Mouse (Mus musculus) central nervous system, embryonic 11.5 days (tissue): ENCODE measurements around the gene Ces2f. TPM values are rescaled to one million over a fixed set of nuclear protein-coding genes. Genes with fewer than 3 reads are reported as not detected.

Experiments used
- polyA plus RNA-seq: library from polyadenylated mRNA; depleted of rRNA; stranded (reverse); fragments of >200 nt; gene quantifications from 2 replicates; pipeline ENCODE4 v1.2.3, GENCODE M21; 2012; rRNA removed

The Ces2f gene
- 0.02 TPM in 1 of 2 replicates, not detected in the other for polyA plus RNA-seq

GRCm38 (mm10) chr8:104947056-104947455, at the start of gene Ces2f:
Ces2f (plus strand) TSS chr8:104947356.

GRCm38 (mm10) chr8:104925972-104926596, 21.1 kb upstream of the Ces2f start, which contains the start of gene Ces2e:
Ces2e (plus strand) TSS chr8:104926260.

GRCm38 (mm10) chr8:104961537-104961961, 14.4 kb downstream of the Ces2f start, which contains the start of gene Ces2g:
Ces2g (plus strand) TSS chr8:104961718.

DNA sequence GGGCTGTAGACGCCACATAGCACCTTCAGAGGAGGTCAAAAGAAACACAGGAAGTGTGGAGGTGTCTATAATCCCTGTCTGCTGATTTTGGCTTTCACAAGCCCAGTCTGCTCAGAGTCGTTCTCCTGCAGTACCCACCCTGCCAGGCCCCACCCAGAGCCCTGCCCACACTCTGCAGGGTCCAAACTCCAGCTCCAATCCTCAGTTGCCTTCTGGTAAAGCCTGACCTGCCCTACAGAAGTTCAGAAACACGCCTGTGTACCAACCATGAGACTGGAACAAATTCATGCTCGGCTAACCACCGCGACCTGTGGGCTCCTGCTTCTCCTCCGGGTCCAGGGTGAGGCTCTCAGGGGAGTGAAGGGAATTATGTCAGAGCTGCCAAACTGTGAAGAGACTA, 53.4 kb downstream of the Ces2f start, which contains the start of gene Ces2h:
Ces2h (plus strand) TSS at position 268 of the 400 bp plus-strand sequence.

Other genes with a start within 250 kb of the Ces2f start
- gene Ces2a, start 213.4 kb upstream of the Ces2f start, polyA plus RNA-seq = 0.07 and 0.13 TPM in 2 replicates
- gene Ces2b, start 115.8 kb upstream of the Ces2f start, polyA plus RNA-seq = 0.12 and 0.16 TPM in 2 replicates
- gene Ces2c, start 100.3 kb upstream of the Ces2f start, polyA plus RNA-seq = not detected in 2 replicates
- gene Ces2e, start 21.1 kb upstream of the Ces2f start, polyA plus RNA-seq = 0.02 TPM in 1 of 2 replicates, not detected in the other
- 0.27 and 0.44 TPM in 2 replicates for gene Ces2g, start 14.4 kb downstream of the Ces2f start, polyA plus RNA-seq
- not detected in 2 replicates for gene Ces2h, start 53.5 kb downstream of the Ces2f start, polyA plus RNA-seq
- gene Ces3a, start 101.2 kb downstream of the Ces2f start, polyA plus RNA-seq = not detected in 2 replicates
- not detected in 2 replicates for gene Ces3b, start 136.4 kb downstream of the Ces2f start, polyA plus RNA-seq
- gene Ces4a, start 184.4 kb downstream of the Ces2f start, polyA plus RNA-seq = not detected in 2 replicates
- gene Cbfb, start 223.3 kb downstream of the Ces2f start, polyA plus RNA-seq = 33.6 and 64.2 TPM in 2 replicates